Mouse (Mus musculus): ENCODE measurements around the gene Adamts14. TPM values are rescaled to one million over a fixed set of nuclear protein-coding genes. Genes with fewer than 3 reads are reported as not detected.

Gene Adamts14
- under 1 TPM; 0.31 to 0.58 (median 0.47) TPM for total RNA-seq (2022)

DNA sequence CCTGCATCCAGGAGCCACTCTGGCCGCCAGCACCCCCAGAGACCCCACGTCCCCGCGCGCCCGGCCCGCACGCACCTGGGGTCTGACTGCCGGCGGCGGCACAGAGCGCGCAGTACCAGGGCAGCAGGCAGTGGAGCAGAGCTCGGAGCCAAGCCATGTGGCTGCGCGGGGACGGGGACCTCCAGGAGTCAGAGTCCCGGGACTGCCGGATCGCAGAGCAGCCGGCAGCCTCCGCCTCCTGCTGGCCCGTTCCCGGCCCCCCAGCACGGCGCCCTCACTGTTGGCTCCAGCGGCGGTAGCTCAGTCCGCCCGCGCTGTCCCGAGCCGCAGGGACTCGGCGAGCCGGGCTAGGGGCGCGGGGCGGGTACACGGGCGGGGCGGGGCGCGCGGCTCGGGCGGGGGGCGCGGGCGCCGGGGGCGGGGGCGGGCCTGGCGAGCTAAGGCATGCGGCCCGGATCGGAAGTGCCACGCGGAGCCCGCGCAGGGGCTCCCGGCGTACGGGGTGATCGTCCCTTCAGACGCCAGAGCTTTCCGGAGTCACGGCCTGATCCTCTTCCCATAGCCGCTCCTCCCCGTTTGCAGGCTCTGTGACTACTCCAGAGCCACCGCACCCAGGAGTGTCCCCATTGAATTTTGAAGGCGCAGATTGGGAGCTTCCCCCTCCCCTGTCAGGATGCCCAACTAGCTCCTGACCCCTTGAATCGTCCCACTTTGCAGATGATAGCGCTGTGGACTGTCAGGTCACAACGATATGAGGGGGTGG is at the start of gene Adamts14:
Gene Adamts14, minus strand, starts transcription at position 358 of the 763 bp plus-strand sequence.
- DNase-seq (ENCODE audit: low spot score in 2 of 2), result peak in 1 of 2 experiments; percentile 33

- no peak for DNase-seq (ENCODE audit: low spot score in 2 of 2)
Measured at GRCm38 (mm10) chr10:61318527-61318926, 45.3 kb upstream of the Adamts14 start.

- DNase-seq (ENCODE audit: low spot score in 2 of 2), result no peak
Measured at GRCm38 (mm10) chr10:61315324-61315880, 42.2 kb upstream of the Adamts14 start.

- no peak for DNase-seq (ENCODE audit: low spot score in 2 of 2)
Measured at GRCm38 (mm10) chr10:61313750-61314149, 40.5 kb upstream of the Adamts14 start.

DNA sequence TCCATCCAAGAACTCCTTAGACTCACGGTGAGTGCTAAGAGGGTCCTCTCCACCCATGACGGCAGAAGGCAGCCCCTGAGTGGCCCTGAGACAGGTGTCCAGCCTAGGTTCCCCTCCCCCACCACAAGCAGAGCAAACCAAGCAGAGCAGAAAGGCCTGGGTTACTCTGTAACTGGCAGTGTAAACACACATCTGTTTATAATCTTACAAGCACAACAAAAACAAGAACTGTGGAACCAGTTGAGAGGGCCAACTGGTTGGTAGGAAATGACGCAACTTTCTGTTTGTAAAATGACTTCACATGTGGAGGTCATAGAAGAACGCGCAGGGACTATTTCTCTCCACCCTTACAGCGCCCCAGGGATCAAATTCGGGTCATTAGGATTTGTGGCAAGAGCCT is 39.5 kb upstream of the Adamts14 start:
- DNase-seq (ENCODE audit: low spot score in 2 of 2), result no peak

- no peak for DNase-seq (ENCODE audit: low spot score in 2 of 2)
Measured at GRCm38 (mm10) chr10:61312159-61312558, 38.9 kb upstream of the Adamts14 start.

- DNase-seq (ENCODE audit: low spot score in 2 of 2), result no peak
Measured at GRCm38 (mm10) chr10:61308706-61309320, 35.6 kb upstream of the Adamts14 start.

GRCm38 (mm10) chr10:61305928-61306590 is 32.8 kb upstream of the Adamts14 start:
- DNase-seq (ENCODE audit: low spot score in 2 of 2), result no peak

DNA sequence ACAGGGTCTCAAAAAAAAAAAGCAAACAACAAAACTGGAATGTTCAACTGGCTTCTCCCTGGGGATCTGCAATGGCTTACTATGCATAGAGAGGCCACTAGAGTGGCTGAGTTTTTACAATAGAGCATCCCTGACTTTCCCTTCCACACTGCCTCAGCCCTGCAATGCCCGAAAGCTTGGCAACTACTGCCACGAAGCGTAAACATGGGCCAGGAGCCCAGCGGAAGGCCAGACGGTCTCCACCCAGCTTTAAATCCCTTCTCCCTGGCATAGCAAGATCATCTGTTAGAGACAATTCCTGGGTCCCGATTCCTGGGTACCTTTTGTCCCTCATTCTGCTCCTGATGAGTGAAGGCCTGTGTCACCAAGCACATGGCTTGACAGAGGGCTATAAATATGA is 30.8 kb upstream of the Adamts14 start:
- no peak for DNase-seq (ENCODE audit: low spot score in 2 of 2)

DNA sequence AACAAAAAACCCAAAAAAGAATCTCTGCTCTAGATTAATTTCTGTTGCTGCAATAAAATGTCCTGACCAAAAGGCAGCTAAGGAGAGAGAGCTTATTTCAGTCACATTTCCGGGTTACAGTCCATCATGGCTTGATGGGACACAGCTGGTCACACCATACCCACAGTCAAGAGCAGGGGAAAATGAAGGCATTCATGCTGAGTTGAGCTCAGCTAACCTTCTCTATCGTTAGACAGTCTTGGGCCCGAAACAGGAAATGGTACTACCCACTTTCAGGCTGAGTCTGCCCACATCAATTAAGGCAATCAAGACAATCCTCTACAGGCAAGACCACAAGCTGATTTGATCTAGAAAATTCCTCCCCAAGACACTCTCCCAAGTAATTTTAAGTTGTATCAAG is 27.8 kb upstream of the Adamts14 start:
- no peak for DNase-seq (ENCODE audit: low spot score in 2 of 2)

- DNase-seq (ENCODE audit: low spot score in 2 of 2), result no peak
Measured at GRCm38 (mm10) chr10:61297477-61297876, 24.2 kb upstream of the Adamts14 start, which contains the start of gene Prf1. TSS of gene Prf1 (plus strand) at chr10:61297833.

DNA sequence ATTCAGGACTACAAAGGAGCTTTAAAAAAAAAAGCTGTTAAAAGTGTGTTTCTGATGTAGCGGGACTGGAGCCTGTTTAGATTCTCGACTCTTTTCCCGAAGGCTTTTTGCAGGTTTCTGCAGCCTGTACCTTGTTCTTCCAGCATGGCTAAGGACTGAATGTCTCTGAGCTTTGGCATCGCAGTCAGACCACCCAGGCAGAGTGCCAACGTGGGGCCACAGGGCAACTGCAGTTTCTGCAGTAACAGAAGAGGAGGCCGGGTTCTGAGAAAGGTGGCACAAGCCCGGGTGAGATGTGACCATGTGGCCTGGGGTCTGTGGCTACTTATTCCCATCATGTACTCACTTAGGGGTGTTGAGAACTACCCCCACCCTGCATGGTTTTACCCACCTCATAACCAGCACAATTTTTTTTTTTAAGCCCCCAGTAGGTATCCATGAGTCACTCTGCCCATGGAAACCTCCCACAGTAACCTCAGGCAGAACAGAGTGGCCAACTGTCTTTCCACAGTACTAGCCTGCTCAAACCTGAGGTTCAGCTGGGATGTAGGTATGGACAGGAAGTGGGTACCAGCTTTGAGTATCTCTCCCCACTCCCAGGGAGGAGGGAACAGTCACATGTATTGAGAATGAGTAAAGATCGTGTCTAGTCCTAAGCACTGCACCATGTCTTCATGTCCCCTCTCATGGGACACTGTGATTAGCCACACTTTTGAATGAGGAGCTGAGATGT is 23.6 kb upstream of the Adamts14 start:
- no peak for DNase-seq (ENCODE audit: low spot score in 2 of 2)

GRCm38 (mm10) chr10:61294242-61294641 is 21.0 kb upstream of the Adamts14 start:
- DNase-seq (ENCODE audit: low spot score in 2 of 2), result no peak

GRCm38 (mm10) chr10:61290479-61290878 is 17.2 kb upstream of the Adamts14 start:
- no peak for DNase-seq (ENCODE audit: low spot score in 2 of 2)

GRCm38 (mm10) chr10:61290016-61290415 is 16.8 kb upstream of the Adamts14 start:
- DNase-seq (ENCODE audit: low spot score in 2 of 2), result no peak

GRCm38 (mm10) chr10:61286246-61286645 is 13.0 kb upstream of the Adamts14 start:
- DNase-seq (ENCODE audit: low spot score in 2 of 2), result peak in 1 of 2 experiments; percentile 33

- DNase-seq (ENCODE audit: low spot score in 2 of 2), result peak; percentile 63 to 77
Measured at GRCm38 (mm10) chr10:61285271-61285670, 12.0 kb upstream of the Adamts14 start.

DNA sequence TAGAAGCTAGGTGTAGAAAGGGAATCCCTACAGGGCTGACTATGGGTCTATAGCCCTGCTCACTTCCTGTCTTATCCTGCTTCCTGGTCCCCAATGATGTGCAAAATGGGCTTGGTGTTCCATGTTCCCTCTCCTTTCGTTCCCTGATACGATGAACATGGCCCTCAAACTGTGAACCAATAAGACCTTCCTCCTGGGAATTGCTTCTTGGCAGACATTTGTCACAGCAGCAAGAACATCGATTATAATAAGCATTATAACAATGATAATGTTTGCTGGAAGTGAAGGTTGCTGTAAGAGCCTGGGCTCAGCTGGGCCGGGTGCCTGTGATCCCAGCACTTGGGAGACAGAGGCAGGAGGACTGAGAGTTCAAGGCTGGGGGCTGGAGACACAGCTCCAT is 11.1 kb upstream of the Adamts14 start:
- no peak for DNase-seq (ENCODE audit: low spot score in 2 of 2)

DNA sequence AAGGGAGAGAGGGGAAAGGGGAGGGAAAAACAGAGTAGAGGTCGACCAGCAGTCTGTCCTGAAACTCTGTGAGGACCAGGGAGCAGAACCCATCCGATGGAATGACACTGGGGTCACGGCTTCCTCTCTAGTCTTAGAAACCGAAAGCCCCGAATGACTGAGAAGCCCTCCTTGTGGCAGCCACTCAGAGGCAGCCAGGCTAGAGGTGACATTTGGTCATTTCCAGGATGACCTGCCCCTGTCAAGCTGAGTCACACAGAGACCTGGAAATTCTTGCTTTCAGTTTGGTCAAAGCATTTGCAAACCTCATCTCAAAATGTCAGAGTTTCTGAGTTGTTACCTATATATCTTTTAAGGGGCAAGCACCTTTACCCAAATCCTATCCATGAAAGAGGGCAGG is 7.9 kb upstream of the Adamts14 start:
- no peak for DNase-seq (ENCODE audit: low spot score in 2 of 2)

GRCm38 (mm10) chr10:61277918-61278674 is 4.9 kb upstream of the Adamts14 start:
- peak; percentile 53 to 64 for DNase-seq (ENCODE audit: low spot score in 2 of 2)

DNA sequence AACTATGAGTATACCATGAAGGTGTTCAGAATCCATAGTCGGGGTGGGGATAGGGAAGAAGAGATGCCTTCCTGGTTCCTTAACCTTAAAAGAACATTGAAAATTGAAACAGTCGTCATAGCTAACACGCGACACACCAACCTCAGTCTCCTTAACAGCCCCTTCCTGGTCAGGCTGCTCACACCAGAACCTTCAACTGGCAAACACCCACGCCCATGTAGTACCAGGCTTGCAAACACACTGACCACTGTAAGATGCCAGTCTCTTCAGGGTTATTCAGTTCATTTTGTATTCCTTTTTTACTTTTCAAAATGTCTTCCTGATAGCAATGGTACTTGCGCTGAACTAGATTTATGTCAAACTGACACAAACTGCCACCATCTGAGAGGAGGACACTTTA is 3.8 kb upstream of the Adamts14 start:
- no peak for DNase-seq (ENCODE audit: low spot score in 2 of 2)
